Mouse (Mus musculus) kidney, postnatal 0 days (tissue): ENCODE results near the gene Sucla2. TPM values are rescaled to one million over a fixed set of nuclear protein-coding genes. Genes with fewer than 3 reads are reported as not detected.
A peak's percentile ranks its signal among the peaks of the same experiment; 100 is the strongest.
"Not testable (repeated sequence)": the region's sequence is repeated elsewhere in the genome, so short reads cannot be mapped to it uniquely, and the experiment has no call there.

ENCODE experiments used
- ATAC-seq: fragments of 200-750 bp; cut with Nextera tagmentation; replicated peaks from 2 replicates; pipeline ENCODE4 v1.8.0; 2017; ENCODE audit warnings: low read depth, moderate number of reproducible peaks, moderate TSS enrichment, moderate library complexity; ENCODE audit not compliant: low FRiP score
- DNase-seq: peaks from one replicate; pipeline ENCODE4 v3.0.0-alpha.2; 2016; ENCODE audit warnings: low spot score
- H3K27ac ChIP-seq: fragments of 300-500 bp; sonication (generic); 2 replicates; pipeline ENCODE4 v1.5.1; 2014; ENCODE audit warnings: mild to moderate bottlenecking
- H3K27me3 ChIP-seq: fragments of 300-500 bp; sonication (generic); 2 replicates; pipeline ENCODE4 v1.6.1; 2014; ENCODE audit warnings: low read length, mixed read lengths; ENCODE audit not compliant: insufficient read depth
- H3K36me3 ChIP-seq: fragments of 300-500 bp; sonication (generic); 2 replicates; pipeline ENCODE4 v1.6.1; 2014; ENCODE audit warnings: low read length, mixed read lengths; ENCODE audit not compliant: insufficient read depth
- H3K4me1 ChIP-seq: fragments of 300-500 bp; sonication (generic); replicated peaks from 2 replicates; pipeline ENCODE4 v1.6.1; 2014; ENCODE audit warnings: antibody characterized with exemption, low read length, mixed read lengths; ENCODE audit not compliant: insufficient read depth
- H3K4me2 ChIP-seq: fragments of 300-500 bp; sonication (generic); 2 replicates; pipeline ENCODE4 v1.6.1; 2014; ENCODE audit warnings: mild to moderate bottlenecking, low read length, moderate library complexity, mixed read lengths
- H3K4me3 ChIP-seq: fragments of 300-500 bp; sonication (generic); replicated peaks from 2 replicates; pipeline ENCODE4 v1.5.1; 2014; ENCODE audit warnings: low read depth, low read length
- H3K9ac ChIP-seq: fragments of 300-500 bp; sonication (generic); 2 replicates; pipeline ENCODE4 v1.6.1; 2014; ENCODE audit warnings: low read depth, low read length
- H3K9me3 ChIP-seq: fragments of 300-500 bp; sonication (generic); replicated peaks from 2 replicates; pipeline ENCODE4 v1.6.1; 2016; ENCODE audit warnings: low read length, inconsistent platforms, mixed read lengths
- CTCF ChIP-seq: IDR thresholded peaks from 2 replicates; pipeline ENCODE4 v1.5.1; 2016; ENCODE audit warnings: antibody characterized with exemption, low read depth, mild to moderate bottlenecking, moderate library complexity
- WGBS: fragments of 180-500 bp; shearing (Covaris S2); extraction: QIAGEN DNeasy Blood & Tissue Kit; methylation state at CpG from one replicate; pipeline ENCODE4 v1.1.7; 2014; 5-methylcytosine and 5-hydroxymethylcytosine counted together
- polyA plus RNA-seq: library from polyadenylated mRNA; unstranded; fragments of >200 nt; fragmentation: Nextera tagmentation; extraction: Ambion mirVana; gene quantifications from 2 replicates; pipeline ENCODE4 v1.2.1, GENCODE M21; 2015

Sucla2 gene
- polyA plus RNA-seq, 1 experiment from 2014 or later: 172 TPM

GRCm38 (mm10) chr14:73507702-73508376 lies 17.3 kb upstream of the Sucla2 start:
- WGBS: 65% methylated on average over 11 of the region's 11 CpGs
- H3K4me1 ChIP-seq: peaks cover 7% of the 10 kb centered on the region; the same call in 1 of the 2 replicates
- no peak overlapping the region for H3K4me3 ChIP-seq
- H3K9me3 ChIP-seq: no peaks in the 10 kb centered on the region
- H3K9ac ChIP-seq: no peak overlapping the region
- H3K27me3 ChIP-seq: no peaks in the 10 kb centered on the region
- H3K27ac ChIP-seq: no peak overlapping the region
- DNase-seq: no peak
- no peak for TF ChIP-seq CTCF
- no peak overlapping the region for H3K4me2 ChIP-seq
- no peak for ATAC-seq
- H3K36me3 ChIP-seq: no peaks in the 10 kb centered on the region

- Histone ChIP-seq H3K27ac (no peak overlapping the region), H3K27me3 (no peaks in the 10 kb centered on the region), H3K9ac (no peak overlapping the region), H3K36me3 (no peaks in the 10 kb centered on the region), H3K4me2 (no peak overlapping the region), H3K4me1 (peaks cover 7% of the 10 kb centered on the region; the same call in 1 of the 2 replicates), H3K9me3 (no peaks in the 10 kb centered on the region), H3K4me3 (no peak overlapping the region)
- DNase-seq (no peak), ATAC-seq (no peak)
- WGBS: 93% methylated on average over 6 of the region's 6 CpGs
- TF ChIP-seq CTCF: no peak
Observed at GRCm38 (mm10) chr14:73508630-73509395, 16.3 kb upstream of the Sucla2 start.

GRCm38 (mm10) chr14:73509765-73510423 lies 15.2 kb upstream of the Sucla2 start, which contains the start of gene Med4:
Med4 (plus strand) TSS chr14:73510025.
- Histone ChIP-seq H3K4me2 (peak within 1 kb of the TSS; percentile 82), H3K36me3 (no peaks in the 10 kb centered on the region), H3K4me3 (peak within 1 kb of the TSS; percentile 95), H3K9ac (peak within 1 kb of the TSS; percentile 94), H3K4me1 (peaks cover 7% of the 10 kb centered on the region; the same call in 1 of the 2 replicates), H3K27ac (peak within 1 kb of the TSS; percentile 19; the same call in 1 of the 2 replicates), H3K9me3 (no peaks in the 10 kb centered on the region), H3K27me3 (no peaks in the 10 kb centered on the region)
- peak; percentile 100 for TF ChIP-seq CTCF
- DNase-seq (peak; percentile 98), ATAC-seq (peak; percentile 91)
- WGBS: under 1% methylated on average over 41 of the region's 41 CpGs

GRCm38 (mm10) chr14:73524136-73524535 lies 983 bp upstream of the Sucla2 start:
- H3K4me2 ChIP-seq: peak overlapping the region; percentile 49
- H3K36me3 ChIP-seq: no peaks in the 10 kb centered on the region
- ATAC-seq: no peak
- 74% methylated on average over 3 of the region's 3 CpGs for WGBS
- no peak for DNase-seq
- H3K9me3 ChIP-seq: no peaks in the 10 kb centered on the region
- no peak overlapping the region for H3K27ac ChIP-seq
- H3K4me3 ChIP-seq: no peak overlapping the region; the same call in 1 of the 2 replicates
- no peaks in the 10 kb centered on the region for H3K27me3 ChIP-seq
- no peaks in the 10 kb centered on the region for H3K4me1 ChIP-seq
- H3K9ac ChIP-seq: no peak overlapping the region
- TF ChIP-seq CTCF: no peak

- not testable (repeated sequence) for ATAC-seq, H3K9ac ChIP-seq, H3K4me3 ChIP-seq, H3K4me2 ChIP-seq, H3K9me3 ChIP-seq, DNase-seq, H3K4me1 ChIP-seq, H3K27me3 ChIP-seq, H3K27ac ChIP-seq, H3K36me3 ChIP-seq
- 88% methylated on average over 3 of the region's 3 CpGs for WGBS
Observed at GRCm38 (mm10) chr14:73528661-73529060, 3.5 kb downstream of the Sucla2 start.

GRCm38 (mm10) chr14:73533755-73534465 lies 8.8 kb downstream of the Sucla2 start:
- 69% methylated on average over 6 of the region's 6 CpGs for whole genome bisulfite sequencing
- Histone ChIP-seq H3K4me1 (no peaks in the 10 kb centered on the region), H3K4me3 (no peak overlapping the region), H3K9ac (no peak overlapping the region), H3K27me3 (no peaks in the 10 kb centered on the region), H3K27ac (no peak overlapping the region), H3K36me3 (no peaks in the 10 kb centered on the region), H3K9me3 (no peaks in the 10 kb centered on the region), H3K4me2 (no peak overlapping the region)
- no peak for TF ChIP-seq CTCF
- ATAC-seq (no peak), DNase-seq (no peak)
